Mouse (Mus musculus) liver, embryonic 12.5 days (tissue): ENCODE results near the gene Pla2g10. TPM values are rescaled to one million over a fixed set of nuclear protein-coding genes. Genes with fewer than 3 reads are reported as not detected.
A peak's percentile ranks its signal among the peaks of the same experiment; 100 is the strongest.

Experiments used
- ATAC-seq: fragments of 200-750 bp; cut with Nextera tagmentation; 2 replicates; pipeline ENCODE4 v1.8.0; 2017; ENCODE audit warnings: moderate number of reproducible peaks, mild to moderate bottlenecking, moderate library complexity
- H3K27ac ChIP-seq: fragments of 300-500 bp; sonication (generic); 2 replicates; pipeline ENCODE4 v1.5.1; 2016; ENCODE audit warnings: mild to moderate bottlenecking
- H3K27me3 ChIP-seq: fragments of 300-500 bp; sonication (generic); replicated peaks from 2 replicates; pipeline ENCODE4 v1.6.1; 2016; ENCODE audit warnings: mild to moderate bottlenecking, moderate library complexity
- H3K36me3 ChIP-seq: fragments of 300-500 bp; sonication (generic); 2 replicates; pipeline ENCODE4 v1.6.1; 2016; ENCODE audit warnings: mild to moderate bottlenecking, moderate library complexity
- H3K4me1 ChIP-seq: fragments of 300-500 bp; sonication (generic); 2 replicates; pipeline ENCODE4 v1.6.1; 2016
- H3K4me2 ChIP-seq: fragments of 300-500 bp; sonication (generic); 2 replicates; pipeline ENCODE4 v1.6.1; 2016; ENCODE audit warnings: mild to moderate bottlenecking, moderate library complexity
- H3K4me3 ChIP-seq: fragments of 300-500 bp; sonication (generic); 2 replicates; pipeline ENCODE4 v1.5.1; 2016; ENCODE audit warnings: mild to moderate bottlenecking, moderate library complexity
- H3K9ac ChIP-seq: fragments of 300-500 bp; sonication (generic); 2 replicates; pipeline ENCODE4 v1.6.1; 2016; ENCODE audit warnings: mild to moderate bottlenecking, moderate library complexity
- H3K9me3 ChIP-seq: fragments of 300-500 bp; sonication (generic); replicated peaks from 2 replicates; pipeline ENCODE4 v1.6.1; 2016; ENCODE audit warnings: mild to moderate bottlenecking, moderate library complexity
- WGBS: fragments of 180-500 bp; shearing (Covaris S2); methylation state at CpG from one replicate; pipeline ENCODE4 v1.1.7; 2016; ENCODE audit not compliant: insufficient replicate concordance; 5-methylcytosine and 5-hydroxymethylcytosine counted together
- polyA plus RNA-seq: library from polyadenylated mRNA; unstranded; fragments of >200 nt; fragmentation: Nextera tagmentation; extraction: Ambion mirVana; gene quantifications from 2 replicates; pipeline ENCODE4 v1.2.1, GENCODE M21; 2016

Pla2g10 gene
- polyA plus RNA-seq, 1 experiment from 2014 or later = 0.36 TPM

GRCm38 (mm10) chr16:13722937-13723336 is 7.8 kb downstream of the Pla2g10 start:
- ATAC-seq = no peak
- Histone ChIP-seq H3K9me3 (no peaks in the 10 kb centered on the region), H3K4me1 (no peaks in the 10 kb centered on the region), H3K9ac (no peak overlapping the region), H3K27me3 (no peaks in the 10 kb centered on the region), H3K27ac (no peak overlapping the region), H3K36me3 (no peaks in the 10 kb centered on the region), H3K4me2 (no peak overlapping the region), H3K4me3 (no peak overlapping the region)
- WGBS = 26% methylated on average over 10 of the region's 10 CpGs

- ATAC-seq = no peak
- H3K4me1 ChIP-seq = no peaks in the 10 kb centered on the region
- no peak overlapping the region for H3K4me2 ChIP-seq
- no peaks in the 10 kb centered on the region for H3K9me3 ChIP-seq
- no peak overlapping the region for H3K27ac ChIP-seq
- 34% methylated on average over 2 of the region's 2 CpGs for WGBS
- no peaks in the 10 kb centered on the region for H3K36me3 ChIP-seq
- H3K4me3 ChIP-seq = no peak overlapping the region
- no peak overlapping the region for H3K9ac ChIP-seq
- no peaks in the 10 kb centered on the region for H3K27me3 ChIP-seq
These were observed 13.8 kb downstream of the Pla2g10 start for GRCm38 (mm10) chr16:13716821-13717553.

GRCm38 (mm10) chr16:13714910-13715309 is 15.9 kb downstream of the Pla2g10 start:
- Histone ChIP-seq H3K36me3 (no peaks in the 10 kb centered on the region), H3K27me3 (no peaks in the 10 kb centered on the region), H3K4me2 (no peak overlapping the region), H3K9ac (no peak overlapping the region), H3K4me3 (no peak overlapping the region), H3K9me3 (no peaks in the 10 kb centered on the region), H3K27ac (no peak overlapping the region), H3K4me1 (no peaks in the 10 kb centered on the region)
- ATAC-seq = no peak
- 69% methylated on average over 3 of the region's 3 CpGs for WGBS

- WGBS = 80% methylated on average over 10 of the region's 10 CpGs
- Histone ChIP-seq H3K36me3 (peaks cover 46% of the 10 kb centered on the region), H3K27ac (no peak overlapping the region), H3K4me1 (no peaks in the 10 kb centered on the region), H3K9me3 (no peaks in the 10 kb centered on the region), H3K27me3 (no peaks in the 10 kb centered on the region), H3K9ac (no peak overlapping the region), H3K4me3 (no peak overlapping the region), H3K4me2 (no peak overlapping the region)
- no peak for ATAC-seq
These were observed 26.1 kb downstream of the Pla2g10 start for GRCm38 (mm10) chr16:13704676-13705075.

- no peak for ATAC-seq
- WGBS = 80% methylated on average over 7 of the region's 7 CpGs
These were observed 28.6 kb downstream of the Pla2g10 start for GRCm38 (mm10) chr16:13702184-13702583.

GRCm38 (mm10) chr16:13698998-13699397 is 31.8 kb downstream of the Pla2g10 start:
- H3K4me2 ChIP-seq = no peak overlapping the region
- no peaks in the 10 kb centered on the region for H3K9me3 ChIP-seq
- 80% methylated on average over 7 of the region's 7 CpGs for WGBS
- no peak for ATAC-seq
- no peak overlapping the region for H3K4me3 ChIP-seq
- H3K4me1 ChIP-seq = no peaks in the 10 kb centered on the region
- H3K36me3 ChIP-seq = peaks cover 84% of the 10 kb centered on the region
- no peak overlapping the region for H3K9ac ChIP-seq
- no peaks in the 10 kb centered on the region for H3K27me3 ChIP-seq
- H3K27ac ChIP-seq = no peak overlapping the region

More at GRCm38 (mm10) chr16:13702184-13702583, 28.6 kb downstream of the Pla2g10 start:
- Histone ChIP-seq H3K4me2 (no peak overlapping the region), H3K9me3 (no peaks in the 10 kb centered on the region), H3K4me1 (no peaks in the 10 kb centered on the region), H3K27ac (no peak overlapping the region), H3K4me3 (no peak overlapping the region), H3K36me3 (peaks cover 71% of the 10 kb centered on the region), H3K9ac (no peak overlapping the region), H3K27me3 (no peaks in the 10 kb centered on the region)

GRCm38 (mm10) chr16:13678601-13679319 is 52.0 kb downstream of the Pla2g10 start:
- 82% methylated on average over 3 of the region's 3 CpGs for WGBS
- Histone ChIP-seq H3K9ac (no peak overlapping the region), H3K9me3 (no peaks in the 10 kb centered on the region), H3K4me2 (no peak overlapping the region), H3K27me3 (no peaks in the 10 kb centered on the region), H3K27ac (no peak overlapping the region), H3K36me3 (peaks cover 32% of the 10 kb centered on the region), H3K4me3 (no peak overlapping the region), H3K4me1 (peaks cover 15% of the 10 kb centered on the region)
- ATAC-seq = no peak

GRCm38 (mm10) chr16:13674511-13674910 is 56.3 kb downstream of the Pla2g10 start:
- H3K27me3 ChIP-seq = no peaks in the 10 kb centered on the region
- H3K4me1 ChIP-seq = peaks cover 22% of the 10 kb centered on the region
- ATAC-seq = no peak
- H3K9ac ChIP-seq = no peak overlapping the region
- H3K36me3 ChIP-seq = peaks cover 25% of the 10 kb centered on the region
- WGBS = 77% methylated on average over 3 of the region's 3 CpGs
- no peaks in the 10 kb centered on the region for H3K9me3 ChIP-seq
- no peak overlapping the region for H3K4me3 ChIP-seq
- H3K27ac ChIP-seq = no peak overlapping the region
- H3K4me2 ChIP-seq = no peak overlapping the region

GRCm38 (mm10) chr16:13673114-13673513 is 57.7 kb downstream of the Pla2g10 start:
- Histone ChIP-seq H3K4me3 (peak overlapping the region; percentile 85), H3K9me3 (no peaks in the 10 kb centered on the region), H3K4me1 (peaks cover 35% of the 10 kb centered on the region), H3K4me2 (peak overlapping the region; percentile 84), H3K27me3 (no peaks in the 10 kb centered on the region), H3K36me3 (peaks cover 19% of the 10 kb centered on the region), H3K27ac (no peak overlapping the region), H3K9ac (no peak overlapping the region)
- no peak for ATAC-seq
- WGBS = 78% methylated on average over 5 of the region's 5 CpGs

- peak; percentile 71 for ATAC-seq
- under 1% methylated on average over 20 of the region's 20 CpGs for WGBS
- Histone ChIP-seq H3K36me3 (peaks cover 13% of the 10 kb centered on the region), H3K9me3 (no peaks in the 10 kb centered on the region), H3K27me3 (no peaks in the 10 kb centered on the region), H3K27ac (peak overlapping the region; percentile 83), H3K9ac (peak overlapping the region; percentile 80), H3K4me2 (peak overlapping the region; percentile 84), H3K4me1 (peaks cover 37% of the 10 kb centered on the region), H3K4me3 (peak overlapping the region; percentile 85)
These were observed 58.3 kb downstream of the Pla2g10 start for GRCm38 (mm10) chr16:13672386-13672898.

- Histone ChIP-seq H3K36me3 (peaks cover 7% of the 10 kb centered on the region), H3K4me3 (peak within 1 kb of the TSS; percentile 85), H3K9me3 (no peaks in the 10 kb centered on the region), H3K4me2 (peak within 1 kb of the TSS; percentile 84), H3K27ac (peak within 1 kb of the TSS; percentile 83), H3K27me3 (no peaks in the 10 kb centered on the region), H3K9ac (peak within 1 kb of the TSS; percentile 80), H3K4me1 (peaks cover 43% of the 10 kb centered on the region)
- WGBS = under 1% methylated on average over 51 of the region's 54 CpGs
- ATAC-seq = peak; percentile 83
These were observed 58.9 kb downstream of the Pla2g10 start, which contains the start of the genes Bfar and 3110001I22Rik for GRCm38 (mm10) chr16:13671685-13672385. Bfar (plus strand) TSS chr16:13671858. 3110001I22Rik (plus strand) TSS chr16:13671929.
